Mouse (Mus musculus) heart, adult 8-10 months (tissue): ENCODE results near the gene Chn2. TPM values are rescaled to one million over a fixed set of nuclear protein-coding genes. Genes with fewer than 3 reads are reported as not detected.
A peak's percentile ranks its signal among the peaks of the same experiment; 100 is the strongest.

ENCODE experiments used
- DNase-seq: peaks from one replicate; pipeline ENCODE4 v3.0.0; 2022; ENCODE audit warnings: low spot score
- total RNA-seq, 4 experiments: library from RNA; stranded (reverse); gene quantifications; 2 replicates each; pipeline ENCODE4 v1.2.4; 2022

Chn2 gene
- total RNA-seq, 4 experiments from 2014 or later = 2.7 to 5.1 (median 2.9) TPM

GRCm38 (mm10) chr6:54075419-54075818 lies 36.1 kb downstream of the Chn2 start:
- no peak for DNase-seq

DNA sequence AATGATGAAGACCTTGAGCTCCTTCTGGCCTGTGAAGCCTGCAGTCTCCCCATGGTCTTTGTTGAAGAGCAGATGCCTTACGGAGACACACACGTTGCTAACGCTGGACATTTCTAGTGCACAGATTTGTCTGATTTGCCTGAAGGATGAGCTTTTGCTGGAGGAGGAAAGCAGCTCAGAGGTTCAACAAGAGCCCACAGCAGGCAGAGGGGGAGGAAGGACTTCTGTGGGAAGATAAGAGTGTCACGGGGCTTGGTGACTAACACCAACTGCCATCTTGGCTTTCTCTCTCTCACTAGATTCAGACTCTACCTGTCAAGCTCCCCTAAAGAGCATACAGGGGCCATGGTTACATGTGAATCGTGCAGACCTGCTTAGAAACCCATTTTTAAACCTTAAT lies 37.3 kb downstream of the Chn2 start:
- DNase-seq = no peak

DNA sequence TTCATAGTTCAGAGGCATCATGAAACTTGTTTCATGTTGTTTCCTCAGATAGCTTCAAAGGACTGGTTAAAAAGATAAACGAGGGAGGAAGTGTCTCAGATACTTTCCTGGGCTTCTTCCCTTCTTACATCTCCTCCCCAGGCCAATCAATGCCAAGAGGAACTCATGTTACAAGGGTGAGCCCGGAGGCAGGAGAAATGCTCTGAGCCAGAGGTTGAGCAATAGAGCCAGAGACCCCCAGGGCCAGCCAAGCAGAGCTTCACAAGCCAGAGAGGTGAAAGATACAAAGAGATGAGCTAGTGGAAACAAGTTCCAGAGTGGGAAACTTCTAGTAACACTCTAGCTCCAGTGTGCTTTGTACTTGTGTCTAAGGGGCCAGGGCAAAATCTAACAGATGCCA lies 38.9 kb downstream of the Chn2 start:
- DNase-seq = no peak

- no peak for DNase-seq
These were observed 40.5 kb downstream of the Chn2 start for GRCm38 (mm10) chr6:54079881-54080280.

GRCm38 (mm10) chr6:54080518-54081285 lies 41.3 kb downstream of the Chn2 start:
- DNase-seq = no peak

DNA sequence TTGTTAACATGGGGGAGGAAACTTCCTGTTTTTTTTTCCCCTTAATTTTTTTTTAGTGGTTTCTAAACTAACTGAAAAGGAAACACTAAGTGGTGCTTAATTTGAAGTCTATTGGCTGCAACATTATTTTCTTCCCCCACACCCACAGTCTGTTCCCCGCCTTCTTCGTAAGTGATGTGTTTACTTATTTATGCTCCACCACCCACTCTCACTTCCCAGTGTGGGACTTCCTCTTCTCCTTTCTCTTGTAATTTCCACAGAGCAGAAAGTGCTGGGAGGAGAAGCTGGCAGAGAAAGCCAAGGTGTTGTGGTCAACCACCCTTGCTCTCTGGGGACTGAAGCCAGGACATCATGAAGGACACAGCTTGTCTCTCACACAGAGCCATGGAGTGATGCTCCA lies 43.2 kb downstream of the Chn2 start:
- DNase-seq = peak; percentile 76

- DNase-seq = no peak
These were observed 44.7 kb downstream of the Chn2 start for GRCm38 (mm10) chr6:54084046-54084445.

DNA sequence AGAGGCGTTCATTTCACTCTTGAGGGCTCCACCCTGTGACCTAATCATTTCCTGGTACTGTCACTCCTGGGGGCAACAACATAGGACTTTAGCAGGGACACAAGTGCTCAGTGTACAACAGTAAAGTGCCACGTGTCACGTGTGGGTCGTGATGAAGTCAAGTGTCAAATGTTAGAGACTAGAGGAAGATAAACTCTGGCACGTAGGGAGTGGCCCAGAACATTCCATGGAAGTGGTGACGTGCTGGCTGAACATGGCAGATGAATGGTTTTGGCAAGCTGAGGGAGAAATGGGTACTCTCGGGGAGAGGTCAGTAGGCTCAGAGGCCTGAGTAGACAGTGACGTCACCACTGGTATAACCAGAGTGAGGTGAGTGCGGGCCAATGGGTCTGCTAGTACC lies 45.7 kb downstream of the Chn2 start:
- DNase-seq = no peak

DNA sequence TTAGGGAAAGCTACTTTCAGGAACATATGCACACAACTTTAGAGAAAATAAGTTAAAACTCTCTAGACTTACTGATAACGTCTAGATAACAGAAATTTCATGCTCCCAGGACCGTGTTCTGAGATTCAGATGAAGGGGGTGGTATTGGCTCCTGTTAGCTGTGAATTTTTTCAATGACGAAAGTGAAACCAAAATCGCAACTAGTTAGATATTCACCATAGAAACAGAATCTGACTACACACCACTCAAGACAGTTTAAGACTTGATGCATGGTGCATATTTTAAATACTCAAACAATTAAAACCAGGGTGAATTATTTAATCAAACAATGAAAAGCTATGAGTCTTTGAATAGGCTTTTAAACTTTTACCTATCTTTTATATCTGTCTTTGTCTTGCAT lies 48.8 kb downstream of the Chn2 start:
- DNase-seq = no peak

DNA sequence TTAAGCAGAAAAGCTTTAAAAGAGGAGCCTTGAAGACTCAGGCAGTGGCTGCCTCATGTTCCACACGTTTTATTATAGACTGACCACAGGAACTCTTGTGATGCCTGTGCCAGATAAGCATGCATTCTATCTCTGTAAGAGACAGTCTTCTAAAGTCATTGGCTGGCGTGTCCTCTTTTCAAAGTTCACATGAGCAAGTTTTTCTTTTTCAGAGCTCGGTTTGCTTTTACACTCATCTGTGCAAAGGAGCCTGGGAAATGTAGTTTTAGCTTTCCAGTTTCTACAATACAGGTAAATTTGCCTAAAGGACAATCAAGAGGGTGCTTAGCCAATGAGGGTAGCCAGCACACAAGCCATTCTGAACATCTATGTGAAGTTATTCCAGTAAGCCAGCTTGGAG lies 51.5 kb downstream of the Chn2 start:
- DNase-seq = no peak

- no peak for DNase-seq
These were observed 53.6 kb downstream of the Chn2 start for GRCm38 (mm10) chr6:54092920-54093319.

DNA sequence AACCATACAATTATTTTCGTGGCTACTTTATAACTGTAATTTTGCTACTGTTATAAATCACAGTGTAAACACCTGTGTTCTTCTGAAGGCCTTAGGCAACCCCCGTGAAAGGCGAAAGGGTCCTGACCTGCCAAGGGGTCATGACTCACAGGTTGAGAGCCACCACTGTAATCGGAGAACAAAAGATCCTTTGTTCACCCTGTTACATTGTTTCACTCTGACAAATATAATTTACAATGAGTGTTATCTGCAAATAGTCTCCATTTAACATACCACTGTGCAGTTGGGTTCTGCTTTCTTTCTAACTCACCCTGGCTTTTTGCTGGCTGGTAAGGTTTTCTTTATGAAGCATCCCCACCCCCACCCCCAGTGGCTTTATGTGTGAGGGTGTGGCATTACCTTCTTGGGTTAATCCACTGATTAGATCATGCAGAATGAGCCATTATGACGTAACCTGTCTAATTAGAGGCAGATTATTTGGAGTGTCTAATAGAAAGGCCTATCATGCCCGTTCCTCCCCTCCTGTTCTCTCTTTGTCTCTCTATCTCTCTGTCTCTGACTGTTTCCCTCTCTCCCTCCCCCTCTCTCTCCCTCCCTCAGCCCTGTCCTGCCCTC lies 56.9 kb downstream of the Chn2 start:
- DNase-seq = no peak

- no peak for DNase-seq
These were observed 57.5 kb downstream of the Chn2 start for GRCm38 (mm10) chr6:54096836-54097235.

DNA sequence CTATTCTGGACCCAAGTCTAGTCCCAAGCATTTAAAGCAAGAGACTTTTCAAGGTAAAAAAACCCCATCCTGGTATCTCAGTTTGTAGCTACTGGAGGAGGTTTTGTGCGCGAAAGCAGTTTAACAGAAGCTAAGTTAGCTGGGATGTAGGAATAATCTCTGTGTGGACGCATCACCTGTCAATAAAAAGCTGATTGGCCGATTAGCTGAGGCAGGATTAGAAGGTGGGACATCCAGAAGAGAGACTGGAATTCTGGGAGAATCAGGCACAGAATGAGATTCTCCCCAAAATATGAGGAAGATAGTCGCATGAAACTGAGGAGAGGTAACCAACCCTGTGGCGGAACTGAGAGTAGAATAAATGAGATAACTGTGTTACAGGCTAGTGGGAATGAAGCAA lies 59.0 kb downstream of the Chn2 start:
- no peak for DNase-seq

- DNase-seq = no peak
These were observed 60.3 kb downstream of the Chn2 start for GRCm38 (mm10) chr6:54099659-54100058.

DNA sequence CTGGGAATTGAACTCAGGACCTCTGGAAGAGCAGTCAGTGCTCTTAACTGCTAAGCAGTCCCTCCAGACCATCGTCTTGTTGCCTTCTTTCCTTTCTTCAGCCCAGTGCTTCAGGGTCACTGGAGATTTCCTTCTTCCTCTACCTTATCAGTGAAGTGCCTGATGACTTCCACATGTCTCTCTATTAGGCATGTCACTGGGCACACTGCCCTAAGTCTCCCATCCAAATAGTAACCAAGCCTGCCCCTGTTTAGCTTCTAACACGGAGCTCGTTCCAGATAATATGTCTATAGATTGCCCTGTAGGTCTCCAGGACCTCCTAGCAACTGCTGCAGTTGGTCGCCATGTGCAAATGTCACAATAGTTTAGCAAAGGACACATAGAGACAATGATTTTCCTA lies 62.9 kb downstream of the Chn2 start:
- no peak for DNase-seq

- DNase-seq = peak; percentile 58
These were observed 64.1 kb downstream of the Chn2 start for GRCm38 (mm10) chr6:54103276-54103975.

DNA sequence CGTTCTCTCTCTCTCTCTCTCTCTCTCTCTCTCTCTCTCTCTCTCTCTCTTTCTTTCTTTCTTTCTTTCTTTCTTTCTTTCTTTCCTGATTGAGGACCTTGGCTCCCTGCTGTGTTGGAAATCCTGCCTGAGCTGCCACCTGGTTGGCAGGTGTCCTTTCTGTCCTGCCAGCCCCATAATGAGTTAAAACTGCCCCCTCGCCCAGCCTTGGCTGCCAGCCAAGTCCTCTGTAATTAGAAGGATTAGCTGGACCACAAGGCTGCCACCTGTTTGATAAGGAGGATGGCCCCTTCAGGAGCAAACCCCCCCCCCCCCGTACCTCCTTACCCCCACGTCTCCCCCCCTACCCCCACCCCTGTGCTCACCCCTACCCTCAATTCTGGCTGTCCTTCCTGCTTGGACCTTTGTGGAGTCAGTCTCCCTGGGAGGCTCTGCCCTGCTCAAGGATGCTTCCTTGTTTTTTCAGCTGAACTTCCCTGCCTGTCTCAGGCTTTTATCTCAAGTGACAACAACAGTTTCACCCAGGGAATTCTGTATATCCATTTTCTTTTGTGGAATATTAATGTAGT lies 72.1 kb downstream of the Chn2 start:
- no peak for DNase-seq

GRCm38 (mm10) chr6:54113338-54113737 lies 74.0 kb downstream of the Chn2 start:
- DNase-seq = no peak

- DNase-seq = no peak
These were observed 75.1 kb downstream of the Chn2 start for GRCm38 (mm10) chr6:54114412-54114811.

GRCm38 (mm10) chr6:54116299-54116698 lies 76.9 kb downstream of the Chn2 start:
- no peak for DNase-seq

DNA sequence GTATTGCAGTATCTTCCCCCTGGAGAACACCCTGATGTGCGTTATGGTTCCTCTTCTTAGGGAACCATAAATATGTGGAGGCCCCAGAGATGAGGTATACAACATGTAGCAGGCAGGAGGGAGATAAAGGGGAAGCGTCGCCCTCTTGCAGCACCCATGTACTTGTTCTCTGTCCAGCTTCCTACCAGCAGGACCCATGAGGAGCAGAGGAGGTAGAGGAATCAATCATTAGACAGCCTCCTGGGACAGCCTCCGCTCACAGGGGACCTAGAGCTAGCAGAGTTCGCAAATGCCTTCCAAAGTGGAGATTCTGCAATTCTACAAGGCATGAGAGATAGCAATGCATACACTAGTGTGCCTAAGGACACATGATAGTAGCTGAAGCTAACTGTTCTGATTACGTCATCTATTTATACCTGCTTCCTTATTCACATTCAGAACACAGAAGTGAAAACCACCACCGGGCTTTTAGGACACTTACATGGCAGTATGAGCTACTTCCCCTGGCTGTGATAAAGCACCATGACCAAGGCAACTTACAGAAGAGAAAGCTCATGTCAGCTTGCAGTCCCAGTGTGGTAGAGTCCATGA lies 77.7 kb downstream of the Chn2 start:
- DNase-seq = peak; percentile 28
